Mouse (Mus musculus) activated CD4-positive, CD25-positive, alpha-beta regulatory T cell, adult 9 weeks (primary cell): ENCODE data around the gene Eif6. TPM values are rescaled to one million over a fixed set of nuclear protein-coding genes. Genes with fewer than 3 reads are reported as not detected.

Experiments
- polyA plus RNA-seq: library from polyadenylated mRNA; unstranded; fragments of 100-300 nt; shearing (Covaris generic); gene quantifications from one replicate; pipeline ENCODE4 v1.2.1, GENCODE M21; 2017

Gene Eif6
- 210 TPM for polyA plus RNA-seq

DNA sequence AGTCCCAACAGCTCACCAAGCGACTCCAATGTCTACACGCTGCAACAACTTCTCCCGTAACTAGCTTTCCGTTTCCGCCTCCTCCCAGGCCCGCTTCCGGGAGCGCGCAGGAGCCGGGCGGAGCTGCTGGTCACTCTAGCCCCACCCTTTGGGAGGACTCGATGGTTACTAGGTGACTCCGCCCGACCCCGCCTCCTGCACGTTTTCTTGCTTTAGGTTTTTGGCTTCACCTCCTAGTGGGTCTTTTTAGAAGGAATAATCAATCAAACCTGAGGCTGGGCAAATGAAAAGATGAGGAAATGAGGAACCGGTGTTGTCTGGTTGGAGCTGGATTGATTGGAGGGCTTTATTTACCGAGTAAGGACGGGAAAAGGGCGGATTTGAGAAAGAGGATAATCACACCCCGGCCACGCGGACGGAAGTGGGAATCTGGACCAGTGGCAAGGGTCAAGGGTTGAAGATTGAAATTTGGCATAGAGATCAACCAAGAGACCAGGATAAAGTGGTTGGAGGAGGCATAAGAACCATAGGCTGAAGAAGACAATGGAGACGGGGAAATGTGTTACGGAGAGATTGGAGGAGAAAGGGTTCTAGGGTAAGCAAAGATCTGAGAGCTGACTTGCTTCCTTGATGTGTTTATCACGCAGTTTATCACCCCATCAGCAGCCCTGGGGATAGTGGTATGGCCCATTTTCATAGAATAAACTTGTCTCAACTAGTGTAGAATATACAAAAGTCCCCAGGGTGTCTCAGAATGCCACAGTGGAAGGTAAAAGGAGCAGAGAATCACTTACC lies at the start of gene Eif6:
TSS of gene Eif6 (minus strand) at position 296 of the 795 bp plus-strand sequence.

DNA sequence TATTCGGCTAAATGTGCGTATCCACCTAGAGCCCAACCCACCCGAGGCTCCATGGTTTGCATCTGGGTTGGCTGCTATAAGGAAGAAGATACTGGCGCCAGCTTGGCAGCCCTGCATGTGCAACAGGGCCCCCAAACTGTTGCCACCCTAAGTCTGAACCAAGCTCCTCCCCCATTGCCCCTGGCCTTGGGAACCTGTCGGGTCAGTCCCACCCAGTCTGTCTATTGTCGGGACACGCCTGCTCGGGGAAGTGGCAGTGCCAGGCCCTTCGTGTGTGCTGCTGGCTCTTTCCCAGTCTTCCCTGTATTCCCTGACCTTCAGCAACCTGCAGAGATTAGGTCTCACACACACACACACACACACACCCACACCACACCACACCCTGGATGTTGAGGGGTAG lies 8.0 kb upstream of the Eif6 start, which contains the start of gene Fam83c:
TSS of gene Fam83c (minus strand) at position 123 of the 400 bp plus-strand sequence.

DNA sequence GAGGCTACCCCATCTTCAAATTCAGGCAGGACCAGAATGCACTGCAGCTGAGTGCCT lies 7.5 kb downstream of the Eif6 start, which contains the start of gene BC029722:
TSS of gene BC029722 (minus strand) at position 35 of the 57 bp plus-strand sequence.

DNA sequence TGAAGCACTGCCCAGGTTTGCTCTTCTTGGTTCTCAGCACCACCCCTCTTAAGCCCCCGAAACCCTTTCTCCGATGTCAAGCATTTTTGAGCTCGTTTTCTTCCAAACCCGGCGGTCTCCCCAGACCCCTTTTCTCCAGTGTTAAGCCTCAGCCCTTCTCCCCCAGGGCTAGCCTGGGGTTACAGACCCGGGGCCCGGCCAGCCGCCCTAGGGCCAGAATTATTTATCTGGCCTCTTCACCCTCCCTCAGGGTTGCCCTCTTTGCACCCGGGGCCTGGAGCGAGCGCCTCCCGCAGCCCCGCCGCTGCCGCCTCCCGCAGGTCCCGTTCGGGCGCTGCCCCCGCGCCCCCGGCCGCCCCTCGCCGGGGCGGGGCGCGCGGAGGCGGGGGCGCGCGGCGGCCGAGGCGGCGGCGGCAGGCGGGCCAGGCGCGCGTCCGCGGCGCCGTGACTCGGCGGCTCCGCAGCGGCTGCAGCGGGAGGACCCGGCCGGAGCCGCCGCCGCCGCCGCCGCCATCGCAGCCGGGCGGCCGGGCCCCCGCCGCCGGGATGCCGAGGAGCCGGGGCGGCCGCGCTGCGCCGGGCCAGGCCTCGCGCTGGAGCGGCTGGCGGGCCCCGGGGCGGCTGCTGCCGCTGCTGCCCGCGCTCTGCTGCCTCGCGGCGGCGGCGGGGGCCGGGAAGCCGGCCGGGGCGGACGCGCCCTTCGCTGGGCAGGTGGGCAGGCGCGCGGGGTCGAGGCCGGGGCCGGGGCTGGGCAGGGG lies 51.6 kb downstream of the Eif6 start, which contains the start of gene Mmp24:
TSS of gene Mmp24 (plus strand) at position 416 of the 758 bp plus-strand sequence.

Other genes with a start within 250 kb of the Eif6 start
- 13.3 TPM for gene Gss, start 234.1 kb downstream of the Eif6 start, polyA plus RNA-seq
- 0.16 TPM for gene Myh7b, start 215.7 kb downstream of the Eif6 start, polyA plus RNA-seq
- gene Trpc4ap, start 134.5 kb downstream of the Eif6 start, polyA plus RNA-seq = 115 TPM
- 80.5 TPM for gene Edem2, start 97.5 kb downstream of the Eif6 start, polyA plus RNA-seq
- gene Gm17581, start 91.1 kb downstream of the Eif6 start, polyA plus RNA-seq = not detected
- not detected for gene Procr, start 75.8 kb downstream of the Eif6 start, polyA plus RNA-seq
- gene Mmp24, start 51.6 kb downstream of the Eif6 start, polyA plus RNA-seq = 0.10 TPM
- gene BC029722, start 7.5 kb downstream of the Eif6 start, polyA plus RNA-seq = 46.4 TPM
- not detected for gene Fam83c, start 7.9 kb upstream of the Eif6 start, polyA plus RNA-seq
- 56.2 TPM for gene Uqcc1, start 103.4 kb upstream of the Eif6 start, polyA plus RNA-seq
- not detected for gene Gm15557, start 113.8 kb upstream of the Eif6 start, polyA plus RNA-seq
- gene Gdf5, start 118.4 kb upstream of the Eif6 start, polyA plus RNA-seq = not detected
- gene Cep250, start 129.5 kb upstream of the Eif6 start, polyA plus RNA-seq = 71.5 TPM
- gene 6430550D23Rik, start 181.1 kb upstream of the Eif6 start, polyA plus RNA-seq = 1.1 TPM
- gene Ergic3, start 181.1 kb upstream of the Eif6 start, polyA plus RNA-seq = 166 TPM
- gene Fer1l4, start 226.0 kb upstream of the Eif6 start, polyA plus RNA-seq = not detected
- gene Spag4, start 238.2 kb upstream of the Eif6 start, polyA plus RNA-seq = 0.37 TPM